Mouse (Mus musculus) thymus, postnatal 25 days (tissue): ENCODE results near the gene Arfip1.
A peak's percentile ranks its signal among the peaks of the same experiment; 100 is the strongest.

ENCODE experiments used
- DNase-seq: peaks from one replicate; pipeline ENCODE4 v3.0.0; 2022

Arfip1 gene

GRCm38 (mm10) chr3:84484333-84484732 is 98.1 kb downstream of the Arfip1 start:
- no peak for DNase-seq

- no peak for DNase-seq
Observed at GRCm38 (mm10) chr3:84482121-84482520, 100.3 kb downstream of the Arfip1 start.

GRCm38 (mm10) chr3:84481104-84481503 is 101.3 kb downstream of the Arfip1 start:
- DNase-seq: no peak

GRCm38 (mm10) chr3:84480006-84480897 is 102.2 kb downstream of the Arfip1 start, which contains the start of gene Fhdc1:
Gene Fhdc1 (minus strand): TSS chr3:84480429.
- peak; percentile 25 for DNase-seq

- no peak for DNase-seq
Observed at GRCm38 (mm10) chr3:84479293-84480005, 103.0 kb downstream of the Arfip1 start.

DNA sequence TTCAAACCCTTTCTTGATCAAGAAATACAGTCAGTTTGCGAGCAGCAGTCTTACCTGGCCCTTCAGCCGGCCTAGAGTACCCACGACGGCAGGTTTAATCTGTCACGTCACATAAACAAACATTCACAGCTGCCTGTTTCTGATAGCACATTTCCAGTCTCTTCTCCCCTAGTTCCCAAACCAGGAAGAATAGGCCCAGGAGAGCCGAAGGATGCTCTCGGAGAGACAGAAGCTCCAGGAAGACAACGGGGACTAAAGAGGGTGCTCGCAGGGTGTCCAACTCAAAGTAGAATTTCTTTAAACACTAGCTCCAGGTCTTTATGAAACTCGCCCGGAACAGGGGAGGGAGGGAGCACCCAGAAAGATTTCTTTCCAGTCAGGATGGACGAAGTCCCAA is 103.5 kb downstream of the Arfip1 start:
- no peak for DNase-seq

- no peak for DNase-seq
Observed at GRCm38 (mm10) chr3:84478195-84478594, 104.2 kb downstream of the Arfip1 start.

DNA sequence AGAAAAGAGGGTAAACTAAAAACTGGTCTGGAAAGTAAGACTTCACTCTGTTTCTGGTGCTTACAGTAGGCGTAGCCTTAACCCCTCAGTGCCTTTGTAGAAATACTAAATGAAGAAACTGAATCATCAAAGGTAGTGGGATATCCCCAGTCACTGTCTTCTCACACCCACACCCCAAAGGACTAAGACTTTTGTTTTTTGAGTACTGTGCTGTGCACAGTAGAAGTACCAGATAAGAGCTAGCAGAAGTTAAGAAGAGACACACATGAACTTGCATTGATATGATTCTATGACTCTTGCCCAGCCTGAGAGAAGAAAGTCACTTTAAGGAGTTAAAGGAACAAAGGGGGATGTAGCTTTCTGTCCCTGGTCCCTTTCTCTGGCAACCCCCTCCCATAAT is 104.9 kb downstream of the Arfip1 start:
- DNase-seq: no peak

DNA sequence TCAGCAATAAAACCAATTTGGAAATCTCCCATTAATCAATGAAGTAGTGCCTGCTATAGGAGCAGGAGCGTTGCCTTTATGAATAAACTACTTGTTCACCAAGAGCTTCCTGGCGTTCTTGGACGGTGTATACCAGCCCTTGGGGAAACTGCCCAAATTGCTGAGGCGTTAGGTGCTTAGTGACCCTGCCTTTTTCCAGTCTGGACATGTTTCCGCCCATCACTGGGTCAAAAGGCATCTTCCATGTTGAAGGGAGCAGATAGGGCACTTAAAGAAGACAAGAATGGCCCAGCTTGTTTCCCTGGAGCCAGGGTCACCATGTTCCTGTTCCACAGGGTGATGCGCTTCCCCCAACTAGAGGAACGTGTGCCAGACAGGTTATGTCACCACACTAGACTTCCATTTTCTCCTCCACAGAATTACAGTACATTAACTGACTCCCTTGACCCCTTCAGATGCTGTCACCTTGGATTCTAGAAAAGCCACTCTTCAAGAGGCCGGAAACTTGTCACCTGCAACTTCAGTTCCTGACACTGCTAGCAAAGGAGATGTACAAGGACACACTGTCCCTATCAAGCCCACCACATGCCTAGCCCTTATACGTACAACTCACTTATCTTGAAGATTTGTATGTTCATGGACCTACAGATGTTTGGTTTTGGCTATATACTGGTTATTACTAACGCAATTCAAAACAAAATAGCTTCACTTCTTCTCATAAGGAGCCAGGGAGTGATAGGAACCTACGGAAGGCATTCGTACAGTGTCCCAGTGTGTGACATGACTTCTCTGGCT is 107.2 kb downstream of the Arfip1 start:
- DNase-seq: no peak

- DNase-seq: no peak
Observed at GRCm38 (mm10) chr3:84474398-84474797, 108.0 kb downstream of the Arfip1 start.

DNA sequence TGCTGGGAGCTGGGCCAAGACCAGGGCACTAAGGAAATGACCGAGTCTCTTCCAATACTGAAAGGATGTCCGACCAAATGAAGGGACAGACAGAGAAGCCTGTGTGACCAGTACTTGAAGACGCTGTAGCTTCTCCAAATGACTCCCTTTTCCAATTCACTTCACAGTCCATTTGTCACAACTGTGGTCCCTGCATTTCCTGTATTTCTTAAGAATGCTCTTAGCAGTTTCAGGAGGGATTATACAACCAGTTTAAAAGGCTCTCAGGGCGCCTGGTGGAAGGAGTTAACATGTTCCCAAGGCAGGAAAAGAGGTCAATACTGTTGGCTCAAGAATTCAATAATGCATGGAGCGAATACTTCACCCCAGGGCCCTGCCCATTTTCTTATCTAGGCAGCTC is 109.5 kb downstream of the Arfip1 start:
- DNase-seq: no peak

DNA sequence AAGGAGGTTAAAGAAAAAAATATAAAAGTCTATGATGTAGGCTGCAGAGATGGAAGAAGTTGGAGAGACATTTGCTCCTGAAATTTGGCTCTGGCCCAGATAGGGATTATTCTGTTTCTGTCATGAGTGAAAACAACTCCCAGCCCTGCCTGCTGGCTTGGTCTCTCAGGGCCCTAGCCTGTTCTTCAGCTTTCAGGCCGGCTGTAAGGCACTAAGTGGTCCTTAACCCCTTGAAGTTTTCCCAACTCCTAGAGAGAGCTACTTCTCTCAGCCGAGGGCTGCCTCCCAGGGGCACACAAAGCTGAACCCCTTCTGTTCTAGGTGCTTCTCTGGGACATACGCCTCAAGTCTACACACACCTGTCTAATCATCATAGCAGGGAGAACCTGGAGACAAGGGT is 109.9 kb downstream of the Arfip1 start:
- no peak for DNase-seq

DNA sequence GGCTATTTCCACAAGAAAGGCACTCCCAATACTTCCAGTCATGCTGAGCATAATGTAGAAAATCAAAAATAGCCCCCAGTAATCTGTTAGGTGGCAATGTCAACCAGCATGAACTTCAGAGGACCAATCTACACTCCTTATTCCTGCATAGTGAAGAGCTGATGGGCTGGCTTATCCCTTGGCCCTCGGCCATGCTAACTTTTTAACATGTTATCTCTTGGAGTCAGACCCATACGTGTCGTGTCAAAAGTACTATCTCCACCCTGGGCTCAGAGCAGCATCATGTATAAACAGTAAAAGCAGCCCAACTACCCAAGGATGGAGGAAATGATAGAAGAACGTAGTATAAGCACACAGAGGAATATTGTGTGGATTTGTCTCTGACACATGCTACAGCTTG is 111.3 kb downstream of the Arfip1 start:
- no peak for DNase-seq

DNA sequence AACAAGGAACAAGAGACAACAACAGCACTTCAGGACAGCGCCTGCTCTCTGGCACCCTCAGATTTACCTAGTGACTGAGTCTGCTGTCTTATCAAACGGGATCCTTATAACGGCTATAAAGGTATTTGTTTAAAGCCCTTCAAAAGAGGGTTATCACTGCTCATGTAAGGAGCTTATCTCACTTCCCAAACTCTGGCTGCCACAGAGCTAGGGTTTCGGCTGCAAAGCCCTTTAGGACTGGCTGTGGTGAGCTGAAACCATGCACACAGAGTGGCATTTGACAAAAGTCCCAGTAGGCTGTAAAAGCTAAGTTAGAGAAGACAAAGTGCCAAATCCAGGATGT is 114.3 kb downstream of the Arfip1 start:
- DNase-seq: no peak

DNA sequence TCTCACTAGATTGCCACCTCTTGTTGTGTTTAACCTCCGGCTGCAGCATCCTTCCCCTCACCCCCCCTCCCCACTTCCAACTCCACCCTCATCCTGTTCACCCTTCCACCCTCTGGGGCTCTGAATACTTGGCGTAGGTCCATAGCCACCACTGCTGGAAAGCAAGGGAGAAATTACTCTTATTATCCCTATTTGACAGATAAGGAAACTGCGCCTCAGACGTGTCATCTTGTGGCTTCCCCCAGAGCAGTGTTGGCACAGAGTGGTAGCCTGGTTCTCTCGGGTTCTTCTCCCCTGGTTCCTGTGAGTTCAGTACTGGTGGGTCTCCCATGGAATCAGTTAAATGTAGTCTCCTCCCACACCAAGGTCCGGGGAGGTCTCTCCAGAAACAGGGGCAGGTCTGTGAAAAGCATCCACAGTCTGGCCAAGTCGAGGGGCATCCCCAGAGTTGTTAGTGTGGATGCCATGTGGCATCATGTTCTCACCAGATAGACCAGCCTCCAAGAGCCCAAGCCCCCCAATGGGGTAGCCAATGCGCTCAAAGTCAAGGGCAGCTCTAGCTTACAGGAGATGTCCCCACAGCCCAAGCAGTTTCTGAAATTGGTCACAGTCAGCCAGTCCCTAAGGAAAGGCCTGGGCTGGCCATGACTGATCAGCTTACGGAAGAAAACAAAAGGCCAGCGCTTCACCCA is 114.9 kb downstream of the Arfip1 start:
- no peak for DNase-seq

GRCm38 (mm10) chr3:84465822-84466500 is 116.5 kb downstream of the Arfip1 start:
- DNase-seq: no peak

GRCm38 (mm10) chr3:84461687-84462086 is 120.7 kb downstream of the Arfip1 start:
- no peak for DNase-seq

DNA sequence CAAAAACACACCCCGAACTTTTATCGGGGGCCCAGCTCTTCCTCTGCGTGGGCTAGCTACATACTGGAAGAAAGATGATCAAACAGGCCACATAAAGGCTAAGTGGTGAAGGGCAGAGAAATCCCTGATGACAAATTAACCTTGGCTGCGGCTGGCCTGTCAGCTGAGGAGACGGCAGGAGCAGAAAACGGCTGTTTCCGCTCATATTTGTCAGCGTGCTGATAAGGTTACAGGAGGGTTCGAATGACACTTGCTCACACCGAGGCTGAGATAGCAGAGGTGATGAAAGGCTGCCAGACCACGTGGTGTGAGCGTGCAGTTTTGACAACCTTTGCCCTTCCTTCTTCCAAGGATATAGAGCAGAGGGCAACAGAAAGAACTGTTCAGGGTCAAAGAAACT is 121.5 kb downstream of the Arfip1 start:
- DNase-seq: peak; percentile 12

GRCm38 (mm10) chr3:84460499-84460898 is 121.9 kb downstream of the Arfip1 start:
- DNase-seq: no peak

GRCm38 (mm10) chr3:84455733-84456417 is 126.5 kb downstream of the Arfip1 start:
- DNase-seq: no peak

DNA sequence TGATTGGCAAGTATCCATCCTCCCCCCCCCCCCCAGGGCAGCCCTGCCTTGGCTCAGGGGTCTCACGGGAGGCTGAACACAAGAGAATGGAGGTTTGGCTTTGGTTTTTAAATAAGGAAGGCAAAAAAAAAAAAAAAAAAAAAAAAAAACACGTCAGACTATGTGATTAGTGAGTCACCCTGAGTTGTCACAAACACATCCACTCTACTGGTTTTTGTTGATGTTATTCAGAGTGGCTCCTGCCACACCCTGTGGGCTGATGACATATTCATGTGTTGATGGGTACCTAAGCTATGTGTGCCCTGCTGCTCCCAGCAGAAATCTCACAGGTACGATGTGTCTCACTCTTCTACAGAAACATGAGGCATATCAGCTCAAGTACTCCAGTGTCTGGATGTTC is 131.8 kb downstream of the Arfip1 start:
- no peak for DNase-seq

- no peak for DNase-seq
Observed at GRCm38 (mm10) chr3:84449015-84449414, 133.4 kb downstream of the Arfip1 start.
